Mouse (Mus musculus) limb, embryonic 10.5 days (tissue): ENCODE measurements around the gene Slc44a2. TPM values are rescaled to one million over a fixed set of nuclear protein-coding genes. Genes with fewer than 3 reads are reported as not detected.

ENCODE experiments used
- DNase-seq: peaks from one replicate; pipeline ENCODE4 v3.0.0-alpha.2; 2017; ENCODE audit warnings: low spot score
- H3K27ac ChIP-seq: fragments of 300-500 bp; sonication (generic); 2 replicates; pipeline ENCODE4 v1.5.1; 2016; ENCODE audit warnings: mild to moderate bottlenecking
- H3K27me3 ChIP-seq: fragments of 300-500 bp; sonication (generic); 2 replicates; pipeline ENCODE4 v1.6.1; 2016; ENCODE audit warnings: low read depth, mild to moderate bottlenecking; ENCODE audit not compliant: poor library complexity, severe bottlenecking
- H3K36me3 ChIP-seq: fragments of 300-500 bp; sonication (generic); 2 replicates; pipeline ENCODE4 v1.6.1; 2016; ENCODE audit warnings: mild to moderate bottlenecking, moderate library complexity
- H3K4me1 ChIP-seq: fragments of 300-500 bp; sonication (generic); 2 replicates; pipeline ENCODE4 v1.6.1; 2016
- H3K4me3 ChIP-seq: fragments of 300-500 bp; sonication (generic); 2 replicates; pipeline ENCODE4 v1.5.1; 2016; ENCODE audit warnings: mild to moderate bottlenecking, moderate library complexity
- H3K9me3 ChIP-seq: fragments of 300-500 bp; sonication (generic); replicated peaks from 2 replicates; pipeline ENCODE4 v1.6.1; 2016; ENCODE audit warnings: mild to moderate bottlenecking
- WGBS: fragments of 180-500 bp; shearing (Covaris S2); methylation state at CpG from one replicate; pipeline ENCODE4 v1.1.7; 2016; 5-methylcytosine and 5-hydroxymethylcytosine counted together
- polyA plus RNA-seq: library from polyadenylated mRNA; unstranded; fragments of >200 nt; fragmentation: Nextera tagmentation; extraction: Ambion mirVana; gene quantifications from 2 replicates; pipeline ENCODE4 v1.2.1, GENCODE M21; 2016

The Slc44a2 gene
- polyA plus RNA-seq, 1 experiment from 2014 or later: 81.1 TPM

DNA sequence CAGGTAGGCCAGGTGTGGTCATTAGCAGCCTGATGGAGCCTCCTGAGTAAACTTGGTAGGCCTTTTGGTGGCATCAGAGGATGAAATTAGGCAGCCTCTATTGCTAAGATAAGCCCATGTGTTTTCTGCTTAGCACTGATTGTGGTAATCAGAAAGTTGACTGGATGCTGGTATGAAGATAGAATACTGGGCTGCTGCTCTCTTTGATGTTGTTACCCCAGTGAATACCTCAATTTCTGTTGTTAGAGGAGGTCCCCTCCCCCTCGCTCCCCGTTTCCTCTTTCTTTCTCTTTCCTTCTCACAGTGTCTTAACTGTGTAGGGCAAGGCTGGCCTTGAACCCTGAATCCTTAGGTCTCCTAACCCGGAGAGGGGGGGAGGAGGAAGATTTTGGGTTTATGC lies 58.7 kb downstream of the Slc44a2 start:
- H3K4me1 ChIP-seq: no peaks in the 10 kb centered on the region
- H3K4me3 ChIP-seq: no peak overlapping the region
- DNase-seq: no peak
- no peaks in the 10 kb centered on the region for H3K9me3 ChIP-seq
- no peaks in the 10 kb centered on the region for H3K27me3 ChIP-seq
- WGBS: 86% methylated on average over 3 of the region's 3 CpGs
- peaks cover 85% of the 10 kb centered on the region for H3K36me3 ChIP-seq
- no peak overlapping the region for H3K27ac ChIP-seq

GRCm38 (mm10) chr9:21380868-21381267 lies 60.4 kb downstream of the Slc44a2 start:
- Histone ChIP-seq H3K36me3 (peaks cover 84% of the 10 kb centered on the region), H3K27ac (no peak overlapping the region)

DNA sequence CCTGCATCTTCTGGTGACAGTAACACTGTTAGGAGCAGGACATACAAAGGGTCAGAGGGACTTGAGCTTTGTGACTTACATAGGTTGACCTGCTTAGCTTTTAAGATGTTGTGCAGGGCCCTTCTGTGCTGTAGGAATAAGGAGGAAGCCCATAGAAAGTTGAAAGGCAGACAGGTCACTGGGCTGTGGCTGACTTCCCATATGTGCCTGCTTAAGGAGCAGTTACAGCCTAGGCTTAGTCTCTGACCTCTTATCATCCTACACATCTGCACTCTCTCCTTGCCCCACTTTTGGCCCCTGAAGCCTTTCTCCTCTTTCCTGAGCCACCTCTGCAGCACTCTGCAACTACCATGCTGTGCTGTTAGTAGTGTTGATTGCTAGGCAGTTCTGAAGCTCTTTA lies 63.5 kb downstream of the Slc44a2 start:
- no peaks in the 10 kb centered on the region for H3K27me3 ChIP-seq
- no peaks in the 10 kb centered on the region for H3K9me3 ChIP-seq
- peaks cover 88% of the 10 kb centered on the region for H3K36me3 ChIP-seq
- H3K27ac ChIP-seq: no peak overlapping the region
- H3K4me1 ChIP-seq: no peaks in the 10 kb centered on the region
- no peak for DNase-seq
- H3K4me3 ChIP-seq: no peak overlapping the region

More at GRCm38 (mm10) chr9:21380868-21381267, 60.4 kb downstream of the Slc44a2 start:
- no peak for DNase-seq
- Histone ChIP-seq H3K9me3 (no peaks in the 10 kb centered on the region), H3K4me1 (no peaks in the 10 kb centered on the region), H3K4me3 (no peak overlapping the region), H3K27me3 (no peaks in the 10 kb centered on the region)

DNA sequence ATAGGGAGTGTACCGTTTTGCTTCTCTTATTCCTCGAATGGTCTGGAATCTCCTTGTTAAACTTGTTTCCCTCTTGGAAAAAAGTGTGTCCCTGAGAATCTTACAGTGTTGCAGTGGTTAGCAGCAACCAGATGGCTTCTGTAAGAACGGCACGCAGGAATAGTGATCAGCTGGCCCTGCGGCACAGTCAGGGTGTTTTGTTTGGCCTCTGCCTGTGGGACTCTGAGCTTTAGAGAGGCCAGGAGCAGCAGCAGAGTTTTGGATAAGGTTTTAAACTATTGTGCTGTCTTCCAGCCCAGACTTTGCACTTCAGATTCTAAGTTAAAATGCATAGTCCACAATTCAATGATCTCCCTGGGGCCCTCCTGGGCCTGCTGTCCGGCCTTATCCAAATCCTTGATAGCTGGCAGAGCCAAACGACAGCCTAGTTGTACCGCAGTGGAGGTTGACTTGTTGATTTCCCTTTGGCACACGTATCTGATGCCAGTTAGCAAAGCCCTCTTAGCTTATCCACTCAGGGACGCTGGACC lies 72.2 kb downstream of the Slc44a2 start:
- Histone ChIP-seq H3K27ac (no peak overlapping the region), H3K27me3 (no peaks in the 10 kb centered on the region), H3K36me3 (peaks cover 99% of the 10 kb centered on the region), H3K9me3 (no peaks in the 10 kb centered on the region), H3K4me3 (no peak overlapping the region), H3K4me1 (no peaks in the 10 kb centered on the region)
- no peak for DNase-seq
- 95% methylated on average over 10 of the region's 10 CpGs for WGBS

GRCm38 (mm10) chr9:21395692-21396091 lies 75.2 kb downstream of the Slc44a2 start:
- 97% methylated on average over 3 of the region's 3 CpGs for WGBS
- H3K9me3 ChIP-seq: no peaks in the 10 kb centered on the region
- peaks cover 100% of the 10 kb centered on the region for H3K36me3 ChIP-seq

DNA sequence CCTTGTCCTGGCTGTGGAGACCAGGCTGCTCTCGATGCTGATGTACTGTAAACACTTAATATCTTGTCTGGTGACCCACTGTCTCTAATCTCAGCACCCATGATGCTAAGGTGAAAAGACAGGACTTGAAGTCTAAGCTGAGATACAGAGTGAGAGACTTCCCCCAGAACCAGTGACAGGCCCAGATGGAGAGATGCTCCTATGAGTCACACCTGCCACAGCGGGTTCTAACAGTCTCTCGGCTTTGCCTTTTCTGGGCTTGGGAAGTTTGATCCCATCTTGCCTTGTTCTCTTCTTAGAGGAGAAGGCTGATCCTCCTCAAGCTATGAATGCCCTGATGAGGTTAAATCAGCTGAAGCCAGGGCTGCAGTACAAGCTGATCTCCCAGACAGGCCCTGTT lies 76.7 kb downstream of the Slc44a2 start:
- Histone ChIP-seq H3K36me3 (peaks cover 100% of the 10 kb centered on the region), H3K9me3 (no peaks in the 10 kb centered on the region), H3K27me3 (no peaks in the 10 kb centered on the region), H3K4me3 (no peak overlapping the region), H3K27ac (no peak overlapping the region), H3K4me1 (no peaks in the 10 kb centered on the region)
- DNase-seq: no peak
- WGBS: 98% methylated on average over 3 of the region's 3 CpGs

More at GRCm38 (mm10) chr9:21395692-21396091, 75.2 kb downstream of the Slc44a2 start:
- Histone ChIP-seq H3K27ac (no peak overlapping the region), H3K27me3 (no peaks in the 10 kb centered on the region), H3K4me1 (no peaks in the 10 kb centered on the region), H3K4me3 (no peak overlapping the region)
- no peak for DNase-seq

GRCm38 (mm10) chr9:21401042-21401441 lies 80.5 kb downstream of the Slc44a2 start:
- Histone ChIP-seq H3K9me3 (no peaks in the 10 kb centered on the region), H3K4me1 (no peaks in the 10 kb centered on the region), H3K27me3 (no peaks in the 10 kb centered on the region), H3K36me3 (peaks cover 100% of the 10 kb centered on the region), H3K27ac (no peak overlapping the region), H3K4me3 (no peak overlapping the region)
- 98% methylated on average over 9 of the region's 9 CpGs for WGBS
- DNase-seq: no peak

GRCm38 (mm10) chr9:21402764-21403253 lies 82.3 kb downstream of the Slc44a2 start:
- H3K36me3 ChIP-seq: peaks cover 94% of the 10 kb centered on the region
- 85% methylated on average over 11 of the region's 11 CpGs for WGBS
- H3K9me3 ChIP-seq: no peaks in the 10 kb centered on the region
- no peak overlapping the region for H3K4me3 ChIP-seq
- no peaks in the 10 kb centered on the region for H3K4me1 ChIP-seq
- DNase-seq: no peak
- no peak overlapping the region for H3K27ac ChIP-seq
- no peaks in the 10 kb centered on the region for H3K27me3 ChIP-seq

- H3K27me3 ChIP-seq: no peaks in the 10 kb centered on the region
- no peak overlapping the region for H3K4me3 ChIP-seq
- no peaks in the 10 kb centered on the region for H3K4me1 ChIP-seq
- H3K27ac ChIP-seq: no peak overlapping the region
- H3K9me3 ChIP-seq: no peaks in the 10 kb centered on the region
- WGBS: 97% methylated on average over 5 of the region's 5 CpGs
- DNase-seq: no peak
- H3K36me3 ChIP-seq: peaks cover 87% of the 10 kb centered on the region
These were observed 83.2 kb downstream of the Slc44a2 start for GRCm38 (mm10) chr9:21403745-21404144.

Other genes starting within 250 kb of the Slc44a2 start
- 0.68 and 0.81 TPM in 2 replicates for gene Gm49373, start 247.6 kb upstream of the Slc44a2 start, polyA plus RNA-seq
- 69.5 and 74.7 TPM in 2 replicates for gene Fdx1l, start 247.1 kb upstream of the Slc44a2 start, polyA plus RNA-seq
- 5.4 TPM in 2 replicates for gene Gm38431, start 228.7 kb upstream of the Slc44a2 start, polyA plus RNA-seq
- 109 and 115 TPM in 2 replicates for gene Raver1, start 228.7 kb upstream of the Slc44a2 start, polyA plus RNA-seq
- gene Tyk2, start 189.5 kb upstream of the Slc44a2 start, polyA plus RNA-seq: 11.5 and 15.3 TPM in 2 replicates
- gene Cdc37, start 170.7 kb upstream of the Slc44a2 start, polyA plus RNA-seq: 434 and 487 TPM in 2 replicates
- 3.6 and 4.5 TPM in 2 replicates for gene Pde4a, start 155.0 kb upstream of the Slc44a2 start, polyA plus RNA-seq
- gene Keap1, start 81.3 kb upstream of the Slc44a2 start, polyA plus RNA-seq: 50.4 and 61.7 TPM in 2 replicates
- gene S1pr5, start 72.3 kb upstream of the Slc44a2 start, polyA plus RNA-seq: 0.15 and 0.33 TPM in 2 replicates
- gene Atg4d, start 55.4 kb upstream of the Slc44a2 start, polyA plus RNA-seq: 38.5 and 41.3 TPM in 2 replicates
- gene Kri1, start 32.7 kb upstream of the Slc44a2 start, polyA plus RNA-seq: 18.9 and 19.1 TPM in 2 replicates
- gene Cdkn2d, start 29.3 kb upstream of the Slc44a2 start, polyA plus RNA-seq: 32.7 and 38.0 TPM in 2 replicates
- gene Ap1m2, start 8.4 kb upstream of the Slc44a2 start, polyA plus RNA-seq: 7.8 and 8.6 TPM in 2 replicates
- gene Ilf3, start 47.2 kb downstream of the Slc44a2 start, polyA plus RNA-seq: 320 and 362 TPM in 2 replicates
- gene Qtrt1, start 91.1 kb downstream of the Slc44a2 start, polyA plus RNA-seq: 66.2 and 79.0 TPM in 2 replicates
- gene Dnm2, start 104.2 kb downstream of the Slc44a2 start, polyA plus RNA-seq: 71.7 and 79.7 TPM in 2 replicates
- gene Tmed1, start 189.6 kb downstream of the Slc44a2 start, polyA plus RNA-seq: 130 and 137 TPM in 2 replicates
- gene AB124611, start 205.5 kb downstream of the Slc44a2 start, polyA plus RNA-seq: 3.6 and 4.3 TPM in 2 replicates
- 85.8 and 100 TPM in 2 replicates for gene Carm1, start 226.2 kb downstream of the Slc44a2 start, polyA plus RNA-seq